Mouse (Mus musculus) spleen, adult 2 months (tissue): ENCODE results near the gene Zbtb8a.

Experiments
- CTCF ChIP-seq: fragments of 200-500 bp; IDR thresholded peaks from 2 replicates; pipeline ENCODE4 v1.5.1; 2011; ENCODE audit warnings: mild to moderate bottlenecking, inconsistent platforms; ENCODE audit not compliant: insufficient read depth, insufficient read length, insufficient replicate concordance; ENCODE audit errors: extremely low read depth
- POLR2A ChIP-seq: fragments of 200-500 bp; IDR thresholded peaks from 2 replicates; pipeline ENCODE4 v1.6.1; 2011; ENCODE audit warnings: low read depth, low read length, inconsistent platforms

DNA sequence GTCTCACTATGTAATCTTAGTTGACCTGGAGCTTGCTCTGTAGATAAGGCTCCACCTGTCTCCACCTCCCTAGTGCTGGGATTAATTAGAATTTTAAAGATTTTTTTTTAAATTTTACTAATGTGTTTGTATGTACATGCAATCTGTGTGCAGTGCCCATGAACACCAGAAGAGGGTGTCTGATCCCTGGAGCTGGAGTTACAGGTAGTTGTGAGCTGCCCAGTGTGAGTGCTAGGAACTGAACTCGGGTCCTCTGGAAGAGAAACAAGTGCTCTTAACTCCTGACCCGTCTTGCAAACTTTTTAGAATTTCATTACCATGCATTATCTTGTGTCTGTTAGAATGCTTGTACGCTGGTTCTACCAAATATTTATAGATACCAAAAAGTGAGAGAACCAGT, 6.5 kb downstream of the Zbtb8a start:
- no peak for TF ChIP-seq CTCF
- TF ChIP-seq POLR2A, result no peak
